Mouse (Mus musculus): Measurements from ENCODE around the gene Cep131. TPM values are rescaled to one million over a fixed set of nuclear protein-coding genes. Genes with fewer than 3 reads are reported as not detected.

Gene Cep131
- polyA plus RNA-seq, 1 experiment from 2014 or later = 33.7 TPM

DNA sequence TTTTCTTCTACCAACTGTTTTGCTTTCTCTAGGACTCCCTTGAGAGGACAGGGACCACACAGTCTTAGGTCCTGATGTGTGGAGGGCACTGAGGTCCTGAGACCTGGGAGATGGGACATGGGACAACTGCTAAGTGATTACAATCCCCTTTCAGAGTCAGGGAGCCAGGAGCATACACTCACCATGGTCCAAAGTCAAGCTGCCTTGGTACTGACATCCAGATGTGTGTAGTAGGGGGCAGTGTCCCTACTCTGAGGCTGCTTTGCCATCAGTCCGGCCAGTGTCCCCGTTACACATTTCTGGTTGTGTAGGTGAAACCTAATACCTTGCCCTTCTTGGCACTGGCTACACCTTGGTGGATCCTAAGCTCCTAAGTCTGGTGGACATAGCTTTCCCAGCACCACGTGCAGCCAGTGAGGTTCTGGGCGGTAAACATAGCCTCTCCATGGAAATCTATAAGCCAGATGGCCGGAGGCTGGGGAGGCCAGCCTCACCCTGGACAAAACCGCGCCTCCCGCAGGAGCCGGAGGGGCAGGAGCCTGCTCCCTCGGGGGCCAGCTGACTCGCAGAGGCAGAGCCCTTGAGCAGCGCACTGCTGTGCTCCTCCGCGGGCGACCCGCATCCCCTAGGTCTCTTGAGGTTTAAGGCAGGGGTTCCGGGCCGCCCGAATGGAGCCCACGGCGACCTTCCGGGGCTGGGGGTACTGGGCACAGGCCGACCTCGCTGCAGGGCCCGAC is 568 bp downstream of the Cep131 start:
- Histone ChIP-seq H3K4me2 (ENCODE audit: low read depth, severe bottlenecking) (peak overlapping the region; percentile 84), H3K4me3 (ENCODE audit: low read depth, low read length) (peak overlapping the region; percentile 98), H3K4me1 (ENCODE audit: control insufficient read depth, insufficient read depth, low read length) (peaks cover 8% of the 10 kb centered on the region), H3K27me3 (ENCODE audit: control insufficient read depth, insufficient read depth, low read length) (no peaks in the 10 kb centered on the region), H3K9ac (ENCODE audit: low read length) (peak overlapping the region; percentile 92), H3K27ac (replicated peaks; ENCODE audit: low read depth, low read length) (peak overlapping the region; percentile 75), H3K9me3 (ENCODE audit: control insufficient read depth, low read length) (no peaks in the 10 kb centered on the region), H3K36me3 (ENCODE audit: control insufficient read depth, insufficient read depth, low read length) (peaks cover 2% of the 10 kb centered on the region; the same call in 1 of the 2 replicates)
- peak; percentile 29 for ATAC-seq (ENCODE audit: insufficient number of reproducible peaks, low FRiP score, low TSS enrichment, low read depth)
- under 1% methylated on average over 25 of the region's 25 CpGs for WGBS
- peak; percentile 57 for DNase-seq (ENCODE audit: low spot score)

GRCm38 (mm10) chr11:120080282-120080681 is 6.3 kb downstream of the Cep131 start:
- peaks cover 4% of the 10 kb centered on the region; the same call in 1 of the 2 replicates for H3K4me1 ChIP-seq (ENCODE audit: control insufficient read depth, insufficient read depth, low read length)
- H3K4me3 ChIP-seq (ENCODE audit: low read depth, low read length) = no peak overlapping the region
- ATAC-seq (ENCODE audit: insufficient number of reproducible peaks, low FRiP score, low TSS enrichment, low read depth) (no peak), DNase-seq (ENCODE audit: low spot score) (no peak)
- peaks cover 10% of the 10 kb centered on the region; the same call in 1 of the 2 replicates for H3K36me3 ChIP-seq (ENCODE audit: control insufficient read depth, insufficient read depth, low read length)
- no peak overlapping the region for H3K9ac ChIP-seq (ENCODE audit: low read length)
- no peak overlapping the region for H3K4me2 ChIP-seq (ENCODE audit: low read depth, severe bottlenecking)
- 93% methylated on average over 6 of the region's 6 CpGs for WGBS
- no peaks in the 10 kb centered on the region for H3K9me3 ChIP-seq (ENCODE audit: control insufficient read depth, low read length)
- no peak overlapping the region for H3K27ac ChIP-seq (replicated peaks; ENCODE audit: low read depth, low read length)
- no peaks in the 10 kb centered on the region for H3K27me3 ChIP-seq (ENCODE audit: control insufficient read depth, insufficient read depth, low read length)

- Histone ChIP-seq H3K27ac (replicated peaks; ENCODE audit: low read depth, low read length) (no peak overlapping the region), H3K4me2 (ENCODE audit: low read depth, severe bottlenecking) (no peak overlapping the region), H3K36me3 (ENCODE audit: control insufficient read depth, insufficient read depth, low read length) (peaks cover 16% of the 10 kb centered on the region), H3K27me3 (ENCODE audit: control insufficient read depth, insufficient read depth, low read length) (no peaks in the 10 kb centered on the region), H3K9me3 (ENCODE audit: control insufficient read depth, low read length) (no peaks in the 10 kb centered on the region), H3K4me3 (ENCODE audit: low read depth, low read length) (no peak overlapping the region), H3K4me1 (ENCODE audit: control insufficient read depth, insufficient read depth, low read length) (peaks cover 10% of the 10 kb centered on the region; the same call in 1 of the 2 replicates), H3K9ac (ENCODE audit: low read length) (no peak overlapping the region; the same call in 1 of the 2 replicates)
- WGBS = 75% methylated on average over 3 of the region's 3 CpGs
- DNase-seq (ENCODE audit: low spot score) (no peak), ATAC-seq (ENCODE audit: insufficient number of reproducible peaks, low FRiP score, low TSS enrichment, low read depth) (no peak)
These were observed 10.4 kb downstream of the Cep131 start for GRCm38 (mm10) chr11:120076191-120076590.

DNA sequence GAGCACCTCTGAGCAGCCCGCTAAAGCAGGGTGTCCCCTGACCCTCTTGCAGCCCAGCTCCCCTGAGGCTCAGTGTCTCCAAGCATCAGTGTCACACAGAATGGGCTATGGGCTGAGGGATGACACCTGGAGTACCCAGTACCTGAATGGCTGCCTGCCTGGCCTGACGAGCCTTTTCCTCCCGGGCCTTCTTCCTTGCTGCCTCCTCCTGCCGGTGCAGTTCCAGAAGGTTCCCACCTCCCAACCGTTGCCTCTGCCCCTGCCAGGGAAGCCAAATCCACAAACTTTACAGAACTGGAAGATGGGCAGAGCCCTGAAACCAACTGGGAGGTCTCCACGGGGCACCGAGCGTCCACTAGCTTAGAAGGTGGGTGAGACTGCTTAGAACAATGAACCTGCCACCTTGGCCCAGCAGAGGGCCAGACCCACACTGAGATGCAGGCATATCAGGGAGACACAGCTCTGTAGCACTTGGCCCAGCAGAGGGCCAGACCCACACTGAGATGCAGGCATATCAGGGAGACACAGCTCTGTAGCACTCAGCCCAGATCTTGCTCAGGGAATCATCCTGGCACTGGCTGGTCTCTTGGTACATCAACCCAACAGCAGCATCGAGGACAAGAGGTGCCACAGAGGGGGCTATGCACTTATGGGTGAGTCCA is 13.5 kb downstream of the Cep131 start:
- peaks cover 10% of the 10 kb centered on the region; the same call in 1 of the 2 replicates for H3K4me1 ChIP-seq (ENCODE audit: control insufficient read depth, insufficient read depth, low read length)
- WGBS = 88% methylated on average over 9 of the region's 9 CpGs
- no peak overlapping the region for H3K27ac ChIP-seq (replicated peaks; ENCODE audit: low read depth, low read length)
- H3K9ac ChIP-seq (ENCODE audit: low read length) = no peak overlapping the region
- H3K4me3 ChIP-seq (ENCODE audit: low read depth, low read length) = no peak overlapping the region
- DNase-seq (ENCODE audit: low spot score) (no peak), ATAC-seq (ENCODE audit: insufficient number of reproducible peaks, low FRiP score, low TSS enrichment, low read depth) (no peak)
- peaks cover 16% of the 10 kb centered on the region for H3K36me3 ChIP-seq (ENCODE audit: control insufficient read depth, insufficient read depth, low read length)
- H3K4me2 ChIP-seq (ENCODE audit: low read depth, severe bottlenecking) = no peak overlapping the region
- no peaks in the 10 kb centered on the region for H3K27me3 ChIP-seq (ENCODE audit: control insufficient read depth, insufficient read depth, low read length)
- H3K9me3 ChIP-seq (ENCODE audit: control insufficient read depth, low read length) = no peaks in the 10 kb centered on the region

- DNase-seq (ENCODE audit: low spot score) (no peak), ATAC-seq (ENCODE audit: insufficient number of reproducible peaks, low FRiP score, low TSS enrichment, low read depth) (no peak)
- H3K4me3 ChIP-seq (ENCODE audit: low read depth, low read length) = no peak overlapping the region
- no peak overlapping the region for H3K27ac ChIP-seq (replicated peaks; ENCODE audit: low read depth, low read length)
- WGBS = 75% methylated on average over 7 of the region's 7 CpGs
- no peaks in the 10 kb centered on the region for H3K9me3 ChIP-seq (ENCODE audit: control insufficient read depth, low read length)
- no peak overlapping the region for H3K9ac ChIP-seq (ENCODE audit: low read length)
- no peaks in the 10 kb centered on the region for H3K27me3 ChIP-seq (ENCODE audit: control insufficient read depth, insufficient read depth, low read length)
- no peak overlapping the region for H3K4me2 ChIP-seq (ENCODE audit: low read depth, severe bottlenecking)
- peaks cover 18% of the 10 kb centered on the region for H3K36me3 ChIP-seq (ENCODE audit: control insufficient read depth, insufficient read depth, low read length)
- peaks cover 10% of the 10 kb centered on the region; the same call in 1 of the 2 replicates for H3K4me1 ChIP-seq (ENCODE audit: control insufficient read depth, insufficient read depth, low read length)
These were observed 14.8 kb downstream of the Cep131 start for GRCm38 (mm10) chr11:120071731-120072320.

DNA sequence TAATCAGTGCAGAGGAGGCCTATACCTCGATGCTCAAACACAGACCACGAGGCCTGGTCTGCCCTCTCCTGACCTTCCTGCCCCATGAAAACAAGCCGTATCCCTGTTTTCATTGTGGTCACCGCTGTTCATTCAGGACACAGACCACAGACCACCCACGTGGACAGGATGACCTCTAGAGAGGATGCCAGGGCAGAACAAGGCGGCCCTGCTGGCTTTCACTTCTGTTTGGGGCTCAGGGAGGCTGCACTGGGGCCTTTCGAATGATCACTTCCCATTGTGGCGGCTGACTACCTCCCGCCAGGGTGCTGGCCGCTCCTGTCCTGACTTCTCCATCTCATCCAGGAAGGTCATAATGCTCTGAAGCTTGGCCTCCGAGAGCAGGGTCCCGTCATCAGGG is 15.6 kb downstream of the Cep131 start:
- Histone ChIP-seq H3K36me3 (ENCODE audit: control insufficient read depth, insufficient read depth, low read length) (peaks cover 14% of the 10 kb centered on the region), H3K9ac (ENCODE audit: low read length) (no peak overlapping the region), H3K27ac (replicated peaks; ENCODE audit: low read depth, low read length) (no peak overlapping the region), H3K4me2 (ENCODE audit: low read depth, severe bottlenecking) (no peak overlapping the region), H3K4me3 (ENCODE audit: low read depth, low read length) (no peak overlapping the region), H3K27me3 (ENCODE audit: control insufficient read depth, insufficient read depth, low read length) (no peaks in the 10 kb centered on the region), H3K9me3 (ENCODE audit: control insufficient read depth, low read length) (no peaks in the 10 kb centered on the region), H3K4me1 (ENCODE audit: control insufficient read depth, insufficient read depth, low read length) (peaks cover 10% of the 10 kb centered on the region; the same call in 1 of the 2 replicates)
- ATAC-seq (ENCODE audit: insufficient number of reproducible peaks, low FRiP score, low TSS enrichment, low read depth) (no peak), DNase-seq (ENCODE audit: low spot score) (no peak)
- 64% methylated on average over 12 of the region's 12 CpGs for WGBS

DNA sequence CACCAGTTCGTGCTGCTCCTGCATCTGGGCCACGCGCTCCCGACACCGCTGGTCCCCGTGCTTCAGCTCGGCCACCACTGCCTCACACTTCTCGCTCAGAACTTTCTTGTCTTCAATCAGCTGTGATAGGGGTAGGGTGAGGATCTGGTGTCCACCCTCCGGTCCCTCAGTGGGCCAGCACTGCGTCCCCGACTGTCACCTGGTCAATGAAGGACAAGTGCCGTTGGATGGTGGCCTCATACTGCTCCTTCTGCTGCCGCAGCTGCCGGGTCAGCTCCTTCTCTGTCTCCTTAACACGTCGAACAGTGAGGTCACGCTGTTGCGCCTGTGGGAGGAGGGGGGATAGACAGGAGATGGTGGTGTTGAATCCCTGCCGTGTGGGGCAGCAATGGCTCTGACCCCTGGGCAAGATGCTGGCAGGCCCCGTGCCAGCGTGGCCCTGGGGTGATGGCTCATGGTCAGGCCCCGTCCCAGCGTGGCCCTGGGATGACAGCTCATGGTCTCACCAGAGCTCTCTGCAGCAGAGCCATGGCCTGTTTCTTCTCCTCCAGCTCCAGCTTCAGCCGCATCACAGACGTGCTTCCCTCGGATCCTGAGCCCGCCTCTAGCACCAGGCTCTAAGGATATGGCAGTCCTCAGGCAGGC is 16.2 kb downstream of the Cep131 start:
- peaks cover 14% of the 10 kb centered on the region for H3K36me3 ChIP-seq (ENCODE audit: control insufficient read depth, insufficient read depth, low read length)
- no peak for DNase-seq (ENCODE audit: low spot score)
- H3K9me3 ChIP-seq (ENCODE audit: control insufficient read depth, low read length) = no peaks in the 10 kb centered on the region
- no peak overlapping the region for H3K27ac ChIP-seq (replicated peaks; ENCODE audit: low read depth, low read length)
- no peak overlapping the region for H3K9ac ChIP-seq (ENCODE audit: low read length)
- H3K4me2 ChIP-seq (ENCODE audit: low read depth, severe bottlenecking) = no peak overlapping the region
- 91% methylated on average over 27 of the region's 27 CpGs for WGBS
- ATAC-seq (ENCODE audit: insufficient number of reproducible peaks, low FRiP score, low TSS enrichment, low read depth) = no peak
- no peaks in the 10 kb centered on the region for H3K27me3 ChIP-seq (ENCODE audit: control insufficient read depth, insufficient read depth, low read length)
- peaks cover 8% of the 10 kb centered on the region; the same call in 1 of the 2 replicates for H3K4me1 ChIP-seq (ENCODE audit: control insufficient read depth, insufficient read depth, low read length)
- no peak overlapping the region for H3K4me3 ChIP-seq (ENCODE audit: low read depth, low read length)

DNA sequence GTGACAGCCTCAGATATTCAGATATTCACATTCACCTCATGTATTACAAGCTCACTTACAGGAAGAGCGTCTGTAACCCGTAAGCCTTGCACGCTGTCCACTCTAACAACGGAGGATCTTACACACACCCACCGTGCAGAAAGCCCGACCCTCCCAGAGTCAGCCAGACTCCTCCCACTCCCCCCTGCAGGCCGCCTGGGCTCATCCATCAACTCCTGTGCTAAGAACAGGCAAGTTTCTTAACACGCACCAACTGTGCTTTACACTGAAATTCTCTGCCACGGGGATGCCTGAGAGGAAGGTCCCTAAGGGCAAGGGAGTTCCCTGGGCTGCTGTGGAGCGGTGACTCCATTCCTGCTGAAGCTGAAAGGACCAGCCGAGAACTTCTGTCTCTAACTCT is 17.4 kb downstream of the Cep131 start:
- no peak for DNase-seq (ENCODE audit: low spot score)
- Histone ChIP-seq H3K9ac (ENCODE audit: low read length) (peak overlapping the region; percentile 27; the same call in 1 of the 2 replicates), H3K27ac (replicated peaks; ENCODE audit: low read depth, low read length) (no peak overlapping the region), H3K4me1 (ENCODE audit: control insufficient read depth, insufficient read depth, low read length) (no peaks in the 10 kb centered on the region), H3K4me3 (ENCODE audit: low read depth, low read length) (no peak overlapping the region), H3K9me3 (ENCODE audit: control insufficient read depth, low read length) (no peaks in the 10 kb centered on the region), H3K4me2 (ENCODE audit: low read depth, severe bottlenecking) (no peak overlapping the region), H3K27me3 (ENCODE audit: control insufficient read depth, insufficient read depth, low read length) (no peaks in the 10 kb centered on the region), H3K36me3 (ENCODE audit: control insufficient read depth, insufficient read depth, low read length) (peaks cover 12% of the 10 kb centered on the region)
- no peak for ATAC-seq (ENCODE audit: insufficient number of reproducible peaks, low FRiP score, low TSS enrichment, low read depth)
- WGBS = 41% methylated on average over 11 of the region's 11 CpGs

All from limb, embryonic 11.5 days (tissue).